Mouse (Mus musculus) liver, embryonic 13.5 days (tissue): ENCODE measurements around the gene H2-Oa. TPM values are rescaled to one million over a fixed set of nuclear protein-coding genes. Genes with fewer than 3 reads are reported as not detected.
A peak's percentile ranks its signal among the peaks of the same experiment; 100 is the strongest.

Experiments used
- ATAC-seq: fragments of 200-750 bp; cut with Nextera tagmentation; 2 replicates; pipeline ENCODE4 v1.8.0; 2017; ENCODE audit warnings: low read depth, mild to moderate bottlenecking, moderate number of reproducible peaks, moderate library complexity
- DNase-seq: peaks from one replicate; pipeline ENCODE4 v3.0.0; 2022
- H3K27ac ChIP-seq: fragments of 300-500 bp; sonication (generic); 2 replicates; pipeline ENCODE4 v1.5.1; 2015; ENCODE audit warnings: moderate library complexity, mild to moderate bottlenecking, inconsistent platforms
- H3K27me3 ChIP-seq: fragments of 300-500 bp; sonication (generic); 2 replicates; pipeline ENCODE4 v1.6.1; 2015; ENCODE audit warnings: mild to moderate bottlenecking, inconsistent platforms
- H3K36me3 ChIP-seq: fragments of 300-500 bp; sonication (generic); 2 replicates; pipeline ENCODE4 v1.6.1; 2015; ENCODE audit warnings: mild to moderate bottlenecking, inconsistent platforms
- H3K4me1 ChIP-seq: fragments of 300-500 bp; sonication (generic); replicated peaks from 2 replicates; pipeline ENCODE4 v1.6.1; 2015; ENCODE audit warnings: inconsistent platforms
- H3K4me2 ChIP-seq: fragments of 300-500 bp; sonication (generic); 2 replicates; pipeline ENCODE4 v1.6.1; 2015; ENCODE audit warnings: inconsistent platforms, mild to moderate bottlenecking, moderate library complexity
- H3K4me3 ChIP-seq: fragments of 300-500 bp; sonication (generic); replicated peaks from 2 replicates; pipeline ENCODE4 v1.5.1; 2015; ENCODE audit warnings: mild to moderate bottlenecking, inconsistent platforms
- H3K9ac ChIP-seq: fragments of 300-500 bp; sonication (generic); 2 replicates; pipeline ENCODE4 v1.6.1; 2015; ENCODE audit warnings: mild to moderate bottlenecking, inconsistent platforms
- H3K9me3 ChIP-seq: fragments of 300-500 bp; sonication (generic); replicated peaks from 2 replicates; pipeline ENCODE4 v1.6.1; 2016; ENCODE audit warnings: inconsistent platforms
- WGBS: fragments of 180-500 bp; shearing (Covaris S2); methylation state at CpG from one replicate; pipeline ENCODE4 v1.1.7; 2015; ENCODE audit not compliant: insufficient replicate concordance; 5-methylcytosine and 5-hydroxymethylcytosine counted together
- polyA plus RNA-seq: library from polyadenylated mRNA; unstranded; fragments of >200 nt; fragmentation: Nextera tagmentation; extraction: Ambion mirVana; gene quantifications from 2 replicates; pipeline ENCODE4 v1.2.1, GENCODE M21; 2015

H2-Oa gene
- polyA plus RNA-seq, 1 experiment from 2014 or later = 0.41 TPM

GRCm38 (mm10) chr17:34101604-34102032 lies 9.5 kb downstream of the H2-Oa start:
- H3K4me3 ChIP-seq = 0 out of 2 replicates have a peak overlapping the region, but pooled peaks have one; percentile 15
- H3K4me2 ChIP-seq = peak overlapping the region; percentile 42
- ATAC-seq (peak; percentile 76), DNase-seq (peak; percentile 77)
- no peaks in the 10 kb centered on the region for H3K9me3 ChIP-seq
- H3K4me1 ChIP-seq = peaks cover 9% of the 10 kb centered on the region
- no peaks in the 10 kb centered on the region for H3K36me3 ChIP-seq
- H3K9ac ChIP-seq = peak overlapping the region; percentile 11; the same call in 1 of the 2 replicates
- no peak overlapping the region for H3K27ac ChIP-seq
- H3K27me3 ChIP-seq = peaks cover 5% of the 10 kb centered on the region; the same call in 1 of the 2 replicates
- WGBS = 1% methylated on average over 12 of the region's 12 CpGs

GRCm38 (mm10) chr17:34102831-34103230 lies 10.7 kb downstream of the H2-Oa start:
- Histone ChIP-seq H3K9me3 (no peaks in the 10 kb centered on the region), H3K4me3 (no peak overlapping the region), H3K4me2 (no peak overlapping the region), H3K27me3 (peaks cover 5% of the 10 kb centered on the region; the same call in 1 of the 2 replicates), H3K4me1 (peaks cover 9% of the 10 kb centered on the region), H3K36me3 (no peaks in the 10 kb centered on the region), H3K27ac (no peak overlapping the region), H3K9ac (no peak overlapping the region)
- 63% methylated on average over 6 of the region's 6 CpGs for WGBS
- DNase-seq (no peak), ATAC-seq (no peak)

- no peak overlapping the region for H3K9ac ChIP-seq
- H3K4me3 ChIP-seq = no peak overlapping the region
- ATAC-seq (no peak), DNase-seq (no peak)
- WGBS = 75% methylated on average over 9 of the region's 9 CpGs
- no peak overlapping the region for H3K4me2 ChIP-seq
- H3K36me3 ChIP-seq = peaks cover 10% of the 10 kb centered on the region
- H3K27ac ChIP-seq = no peak overlapping the region
- peaks cover 4% of the 10 kb centered on the region; the same call in 1 of the 2 replicates for H3K4me1 ChIP-seq
- peaks cover 5% of the 10 kb centered on the region; the same call in 1 of the 2 replicates for H3K27me3 ChIP-seq
- H3K9me3 ChIP-seq = no peaks in the 10 kb centered on the region
These were observed 12.7 kb downstream of the H2-Oa start for GRCm38 (mm10) chr17:34104804-34105203.

GRCm38 (mm10) chr17:34106555-34106954 lies 14.4 kb downstream of the H2-Oa start:
- Histone ChIP-seq H3K36me3 (peaks cover 27% of the 10 kb centered on the region), H3K4me3 (no peak overlapping the region), H3K9ac (no peak overlapping the region), H3K27me3 (no peaks in the 10 kb centered on the region), H3K4me1 (peaks cover 3% of the 10 kb centered on the region; the same call in 1 of the 2 replicates), H3K9me3 (no peaks in the 10 kb centered on the region), H3K4me2 (no peak overlapping the region), H3K27ac (no peak overlapping the region)
- WGBS = 64% methylated on average over 7 of the region's 7 CpGs
- DNase-seq = no peak
- no peak for ATAC-seq

- H3K9ac ChIP-seq = no peak overlapping the region
- H3K4me2 ChIP-seq = no peak overlapping the region
- no peaks in the 10 kb centered on the region for H3K27me3 ChIP-seq
- H3K27ac ChIP-seq = no peak overlapping the region
- ATAC-seq (no peak), DNase-seq (no peak)
- WGBS = 75% methylated on average over 7 of the region's 7 CpGs
- no peaks in the 10 kb centered on the region for H3K9me3 ChIP-seq
- H3K4me3 ChIP-seq = no peak overlapping the region
- no peaks in the 10 kb centered on the region for H3K4me1 ChIP-seq
- peaks cover 34% of the 10 kb centered on the region for H3K36me3 ChIP-seq
These were observed 15.1 kb downstream of the H2-Oa start for GRCm38 (mm10) chr17:34107109-34107867.

GRCm38 (mm10) chr17:34108460-34108859 lies 16.3 kb downstream of the H2-Oa start:
- Histone ChIP-seq H3K4me1 (no peaks in the 10 kb centered on the region), H3K4me3 (no peak overlapping the region), H3K4me2 (no peak overlapping the region), H3K9me3 (no peaks in the 10 kb centered on the region), H3K27ac (no peak overlapping the region), H3K9ac (no peak overlapping the region), H3K36me3 (peaks cover 46% of the 10 kb centered on the region), H3K27me3 (no peaks in the 10 kb centered on the region)
- 79% methylated on average over 5 of the region's 6 CpGs for WGBS
- ATAC-seq = no peak
- DNase-seq = no peak

- H3K27me3 ChIP-seq = no peaks in the 10 kb centered on the region
- DNase-seq (no peak), ATAC-seq (no peak)
- 0 out of 2 replicates have a peak, but pooled peaks cover 4% of the 10 kb centered on the region for H3K4me1 ChIP-seq
- H3K4me3 ChIP-seq = no peak overlapping the region
- no peaks in the 10 kb centered on the region for H3K9me3 ChIP-seq
- 76% methylated on average over 14 of the region's 14 CpGs for WGBS
- peaks cover 54% of the 10 kb centered on the region for H3K36me3 ChIP-seq
- no peak overlapping the region for H3K4me2 ChIP-seq
- H3K9ac ChIP-seq = no peak overlapping the region
- 0 out of 2 replicates have a peak overlapping the region, but pooled peaks have one; percentile 24 for H3K27ac ChIP-seq
These were observed 17.1 kb downstream of the H2-Oa start for GRCm38 (mm10) chr17:34109038-34109805.

- Histone ChIP-seq H3K4me2 (no peak overlapping the region), H3K4me1 (0 out of 2 replicates have a peak, but pooled peaks cover 7% of the 10 kb centered on the region), H3K4me3 (no peak overlapping the region), H3K9ac (no peak overlapping the region), H3K27me3 (no peaks in the 10 kb centered on the region), H3K27ac (no peak overlapping the region), H3K9me3 (no peaks in the 10 kb centered on the region), H3K36me3 (peaks cover 59% of the 10 kb centered on the region)
- ATAC-seq (no peak), DNase-seq (no peak)
- 63% methylated on average over 3 of the region's 3 CpGs for WGBS
These were observed 17.7 kb downstream of the H2-Oa start for GRCm38 (mm10) chr17:34109806-34110195.

GRCm38 (mm10) chr17:34110309-34110708 lies 18.2 kb downstream of the H2-Oa start:
- H3K4me3 ChIP-seq = no peak overlapping the region
- WGBS = 75% methylated on average over 8 of the region's 8 CpGs
- no peaks in the 10 kb centered on the region for H3K27me3 ChIP-seq
- 0 out of 2 replicates have a peak, but pooled peaks cover 11% of the 10 kb centered on the region for H3K4me1 ChIP-seq
- DNase-seq (no peak), ATAC-seq (no peak)
- peaks cover 65% of the 10 kb centered on the region for H3K36me3 ChIP-seq
- H3K4me2 ChIP-seq = no peak overlapping the region
- no peak overlapping the region for H3K27ac ChIP-seq
- H3K9me3 ChIP-seq = no peaks in the 10 kb centered on the region
- no peak overlapping the region for H3K9ac ChIP-seq

- ATAC-seq (no peak), DNase-seq (no peak)
- Histone ChIP-seq H3K27me3 (no peaks in the 10 kb centered on the region), H3K27ac (no peak overlapping the region), H3K36me3 (peaks cover 98% of the 10 kb centered on the region), H3K4me2 (no peak overlapping the region), H3K9ac (no peak overlapping the region), H3K9me3 (no peaks in the 10 kb centered on the region), H3K4me3 (no peak overlapping the region; the same call in 1 of the 2 replicates), H3K4me1 (peaks cover 31% of the 10 kb centered on the region)
- 95% methylated on average over 7 of the region's 7 CpGs for WGBS
These were observed 22.0 kb downstream of the H2-Oa start for GRCm38 (mm10) chr17:34114114-34114513.

GRCm38 (mm10) chr17:34116736-34117370 lies 24.7 kb downstream of the H2-Oa start:
- peak overlapping the region; percentile 15 for H3K27ac ChIP-seq
- H3K27me3 ChIP-seq = no peaks in the 10 kb centered on the region
- H3K4me1 ChIP-seq = peaks cover 40% of the 10 kb centered on the region
- H3K36me3 ChIP-seq = peaks cover 71% of the 10 kb centered on the region
- no peaks in the 10 kb centered on the region for H3K9me3 ChIP-seq
- WGBS = 54% methylated on average over 7 of the region's 7 CpGs
- DNase-seq (no peak), ATAC-seq (no peak)
- peak overlapping the region; percentile 99 for H3K9ac ChIP-seq
- peak overlapping the region; percentile 100 for H3K4me3 ChIP-seq
- H3K4me2 ChIP-seq = peak overlapping the region; percentile 92
